Mouse (Mus musculus) gastrocnemius, postnatal 25 days (tissue): ENCODE data around the gene Lipc. TPM values are rescaled to one million over a fixed set of nuclear protein-coding genes. Genes with fewer than 3 reads are reported as not detected.

Experiments used
- DNase-seq: peaks from one replicate; pipeline ENCODE4 v3.0.0; 2022
- long read RNA-seq, 2 experiments: library from polyadenylated mRNA; stranded (forward); transcript quantifications; one replicate each; pipeline ENCODE4 v2.0.0; 2021
- total RNA-seq, 2 experiments: library from RNA; stranded (reverse); gene quantifications; 1 replicate in 1 of 2; 2 replicates in 1 of 2; pipeline ENCODE4 v1.2.3; 2021

The Lipc gene
- not detected for total RNA-seq
- long read RNA-seq, experiment 1, result 0 reads
- long read RNA-seq, experiment 2, result 0 reads

DNA sequence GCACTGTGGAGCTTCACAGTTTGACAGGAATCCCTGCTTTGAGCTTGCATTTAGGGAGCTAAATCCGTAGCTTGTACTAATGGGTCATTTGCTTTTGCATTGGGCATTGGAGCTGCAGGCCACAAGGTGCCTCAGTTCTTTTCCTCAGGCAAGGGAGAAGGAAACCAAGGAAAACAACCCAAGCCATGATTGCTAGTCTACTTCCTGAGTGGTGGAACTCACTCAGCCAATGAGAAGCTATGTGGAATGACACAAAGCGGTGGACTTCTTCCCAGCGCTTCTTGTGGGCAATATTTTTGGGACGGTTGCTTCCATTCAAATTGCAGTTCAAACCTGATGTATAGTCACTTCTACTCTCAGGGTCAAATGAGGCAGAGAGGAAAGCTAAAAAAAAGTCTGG is at the start of gene Lipc:
TSS of gene Lipc (minus strand) at position 101 of the 400 bp plus-strand sequence.
- no peak for DNase-seq

- no peak for DNase-seq
Measured at GRCm38 (mm10) chr9:70999161-70999560, 47.1 kb upstream of the Lipc start.

DNA sequence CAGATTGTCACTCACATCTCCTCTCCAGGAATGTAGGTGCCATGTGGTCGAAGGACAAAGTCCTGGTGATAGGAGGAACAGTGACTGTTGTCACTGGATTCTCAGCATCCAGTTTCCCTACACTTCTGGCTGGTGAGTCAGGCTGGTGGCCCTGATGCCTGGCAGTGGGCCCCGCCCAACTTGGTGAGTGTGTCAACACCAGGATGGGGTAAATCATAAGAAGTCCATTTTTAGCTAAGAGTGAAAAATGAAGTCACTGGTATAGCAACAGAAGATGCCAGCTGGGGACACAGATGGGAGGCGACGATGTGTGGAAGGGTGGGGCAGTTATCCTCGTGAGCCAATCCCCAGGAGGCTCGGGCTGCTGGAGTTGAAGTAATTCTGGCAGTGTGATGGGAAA is 46.7 kb upstream of the Lipc start:
- no peak for DNase-seq

DNA sequence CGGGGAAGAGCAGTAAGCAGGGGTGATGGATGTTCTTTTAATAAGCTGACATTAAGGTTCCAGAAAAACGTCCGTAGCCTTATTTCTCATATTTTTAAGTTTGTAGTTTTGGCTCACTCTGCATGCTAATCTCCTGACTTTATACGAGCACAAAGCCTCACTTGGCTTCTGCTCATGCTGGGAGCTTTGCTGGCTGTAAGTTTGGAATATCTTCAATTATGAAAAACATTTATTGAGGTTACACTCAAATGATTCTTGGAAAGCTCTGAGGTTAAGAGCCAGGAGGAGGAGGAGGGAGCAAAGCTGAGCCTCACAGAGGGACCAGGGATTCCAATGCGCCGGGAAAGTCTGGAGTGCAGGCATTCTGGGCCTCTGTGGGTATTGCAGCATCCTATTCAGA is 41.3 kb upstream of the Lipc start:
- no peak for DNase-seq

DNA sequence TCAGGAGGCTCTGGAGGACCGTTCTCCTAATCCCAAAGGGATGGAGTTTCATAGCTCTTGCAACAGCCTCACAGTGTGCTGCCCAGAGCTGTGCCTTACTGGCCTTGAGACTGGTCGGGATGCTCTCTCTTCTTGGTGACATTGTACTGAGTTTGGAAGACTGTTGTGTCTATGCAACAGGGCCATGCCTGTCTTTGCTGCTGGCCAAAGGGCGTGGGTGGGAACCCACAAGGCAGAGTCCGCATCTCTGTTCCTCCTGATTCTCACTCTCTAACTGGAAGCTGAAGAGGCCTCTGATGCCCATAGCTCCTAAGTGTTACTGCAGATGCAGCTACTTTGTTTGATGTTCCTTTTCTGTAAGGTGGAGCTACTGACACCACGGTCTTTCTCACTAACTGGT is 39.4 kb upstream of the Lipc start:
- no peak for DNase-seq

DNA sequence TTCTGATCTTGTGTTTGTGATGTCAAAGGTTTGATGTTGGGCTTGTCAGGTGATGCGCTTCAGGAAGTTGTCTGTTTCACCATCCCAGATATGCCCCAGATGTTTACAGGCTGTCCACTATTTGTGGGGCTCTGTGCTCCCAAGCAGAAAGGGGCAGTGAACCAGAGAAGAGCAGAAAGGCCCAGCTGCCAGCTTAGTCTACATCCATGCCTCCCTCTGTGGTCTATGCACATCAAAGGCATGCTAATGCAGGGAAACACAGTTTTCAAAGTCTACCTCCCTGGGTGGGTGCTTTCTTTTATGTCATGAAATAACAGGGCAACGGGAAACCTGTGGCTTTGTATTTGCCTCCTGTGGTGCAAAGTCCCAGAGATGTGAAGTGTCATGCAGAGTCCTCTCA is 35.2 kb upstream of the Lipc start:
- no peak for DNase-seq

GRCm38 (mm10) chr9:70982991-70983480 is 31.0 kb upstream of the Lipc start:
- no peak for DNase-seq

DNA sequence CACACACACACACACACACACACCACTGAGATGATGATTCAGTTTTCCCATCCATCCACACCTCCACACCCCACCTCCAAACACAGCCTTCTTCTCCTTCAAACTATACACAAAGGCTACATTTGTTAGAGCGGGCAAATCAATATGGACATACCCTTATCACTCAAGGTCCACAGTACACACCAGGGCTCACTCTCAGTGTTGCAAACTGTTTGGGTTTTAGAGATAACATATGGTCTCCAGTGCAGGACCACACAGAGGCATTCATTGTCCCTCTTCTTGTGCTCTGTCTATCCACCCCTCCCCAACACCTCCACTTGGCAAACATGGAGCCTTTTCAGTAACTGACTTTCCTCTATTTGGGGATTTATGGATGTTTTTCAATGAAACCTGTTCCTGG is 29.7 kb upstream of the Lipc start:
- no peak for DNase-seq

DNA sequence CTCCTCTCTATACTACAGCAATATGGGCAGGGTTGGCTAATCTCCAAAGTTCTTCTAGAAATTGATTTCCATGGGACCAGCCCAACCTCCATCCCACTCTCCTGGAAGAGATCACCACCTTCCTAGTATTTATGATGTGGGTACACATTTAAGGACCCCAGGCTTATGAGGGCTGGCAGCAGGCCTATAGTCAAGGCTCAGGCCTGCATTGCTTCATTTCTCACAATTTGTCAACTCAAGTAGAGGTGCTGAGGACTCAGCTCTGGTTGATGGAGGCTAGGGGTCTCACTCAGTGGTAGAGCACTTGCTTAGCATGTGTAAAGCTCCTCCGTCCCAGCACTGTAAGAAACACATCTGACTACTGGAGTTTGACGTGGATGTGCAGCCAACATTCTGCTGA is 27.6 kb upstream of the Lipc start:
- no peak for DNase-seq

- no peak for DNase-seq
Measured at GRCm38 (mm10) chr9:70979171-70979570, 27.1 kb upstream of the Lipc start.

DNA sequence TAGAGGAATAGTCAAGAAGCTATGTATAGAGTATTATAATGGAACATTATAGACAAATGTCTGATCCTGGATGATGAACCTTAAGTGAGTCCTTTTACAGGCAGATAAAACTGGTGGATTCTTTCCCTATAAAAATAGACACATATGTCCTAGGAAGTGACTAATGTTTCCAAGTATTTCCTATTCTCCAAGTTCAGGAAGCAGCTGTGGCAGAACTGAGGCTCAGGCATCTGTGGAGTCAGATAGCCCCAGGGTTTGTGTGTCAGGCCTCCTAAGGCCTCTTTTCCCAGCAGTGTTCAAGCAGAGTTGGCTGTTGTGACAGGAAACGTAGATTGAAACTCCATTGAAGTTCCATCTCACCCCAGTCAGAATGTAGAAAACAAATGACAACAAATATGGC is 25.4 kb upstream of the Lipc start:
- no peak for DNase-seq

DNA sequence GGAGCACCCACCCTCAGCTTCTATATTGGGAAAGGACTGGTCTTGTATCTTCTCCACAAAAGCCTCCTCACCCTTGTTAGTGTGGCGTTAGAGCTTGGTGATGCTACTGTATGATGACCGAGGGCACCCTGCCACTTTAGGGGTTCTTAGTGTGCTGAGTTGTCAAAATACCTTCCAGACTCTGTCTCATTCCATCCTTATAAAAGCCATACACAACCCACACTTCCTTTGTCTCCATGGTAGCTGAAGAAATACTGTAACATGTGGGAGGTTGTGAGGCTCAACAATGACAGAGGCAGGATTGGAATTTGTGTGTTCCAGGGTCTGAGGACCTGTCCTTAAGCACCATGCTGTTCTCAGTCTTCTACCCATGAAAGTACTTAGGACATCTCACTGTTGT is 23.9 kb upstream of the Lipc start:
- DNase-seq, result no peak

- DNase-seq, result no peak
Measured at GRCm38 (mm10) chr9:70973286-70973685, 21.3 kb upstream of the Lipc start.

DNA sequence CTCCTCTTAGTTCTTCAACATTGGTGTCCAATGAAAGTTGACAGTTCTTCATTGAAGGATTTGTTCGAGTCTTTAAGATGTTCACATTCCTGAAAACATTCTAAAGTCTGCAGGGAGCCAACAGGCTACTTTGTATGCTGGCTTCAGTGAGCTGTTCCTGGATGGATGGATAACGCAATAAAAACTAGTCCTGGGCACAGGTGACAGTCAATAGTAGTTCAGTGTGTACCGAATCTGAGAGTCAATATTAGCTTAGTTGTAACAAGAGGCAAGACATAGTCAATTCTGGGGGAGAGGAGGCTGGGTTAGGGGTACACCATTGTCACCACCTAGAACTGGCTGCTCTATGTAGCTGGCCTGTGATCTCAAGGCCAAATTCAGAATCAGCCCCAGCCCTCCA is 17.2 kb upstream of the Lipc start:
- no peak for DNase-seq

DNA sequence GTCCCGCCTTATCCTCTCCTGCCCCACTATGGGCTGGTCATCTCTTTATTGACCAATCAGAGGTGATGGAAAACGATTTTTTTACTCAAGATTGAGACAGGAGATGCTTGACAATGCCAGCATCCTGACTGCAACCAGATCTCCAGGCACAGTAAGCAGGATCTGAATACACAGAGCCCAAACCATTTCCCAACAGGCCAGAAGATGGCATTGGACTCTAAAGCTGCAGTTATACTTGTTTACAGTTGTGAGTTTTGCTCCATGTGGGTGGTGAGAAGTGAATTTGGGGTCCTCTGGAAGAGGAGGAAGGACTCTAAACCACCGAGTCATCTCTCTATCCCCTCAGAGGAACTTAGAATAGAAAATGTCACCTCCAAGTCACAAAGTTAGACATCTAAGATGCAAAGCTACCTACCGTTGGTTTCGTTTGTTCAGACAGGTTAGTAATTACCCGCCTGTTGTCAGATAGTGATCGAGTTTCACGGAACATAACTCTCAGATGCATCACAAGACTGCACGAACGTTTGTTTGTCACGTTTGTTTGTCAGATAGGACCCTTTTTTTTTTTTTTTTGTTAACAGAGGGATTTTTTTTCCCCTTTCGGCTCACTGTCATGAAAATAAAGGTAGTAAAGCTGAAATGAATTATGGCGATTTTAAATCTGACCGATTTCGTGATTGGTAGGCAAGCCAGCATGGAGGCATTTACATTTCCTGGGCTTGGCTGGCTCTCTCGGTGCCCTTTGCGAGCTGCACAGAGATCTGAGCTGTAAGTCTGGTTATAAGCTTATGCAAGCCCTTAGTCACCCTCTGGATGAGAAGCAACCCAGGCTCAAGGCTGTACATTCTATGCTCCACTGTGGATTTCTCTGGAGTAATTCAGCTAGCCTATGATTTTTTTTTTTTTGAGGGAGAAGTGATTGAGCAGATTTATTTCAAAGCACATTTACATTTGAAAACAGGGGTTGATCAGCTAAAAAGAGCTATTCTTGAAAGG is 14.3 kb upstream of the Lipc start:
- no peak for DNase-seq

GRCm38 (mm10) chr9:70965422-70965821 is 13.4 kb upstream of the Lipc start:
- DNase-seq, result no peak

GRCm38 (mm10) chr9:70965011-70965410 is 13.0 kb upstream of the Lipc start:
- no peak for DNase-seq

- no peak for DNase-seq
Measured at GRCm38 (mm10) chr9:70963461-70963891, 11.4 kb upstream of the Lipc start.

DNA sequence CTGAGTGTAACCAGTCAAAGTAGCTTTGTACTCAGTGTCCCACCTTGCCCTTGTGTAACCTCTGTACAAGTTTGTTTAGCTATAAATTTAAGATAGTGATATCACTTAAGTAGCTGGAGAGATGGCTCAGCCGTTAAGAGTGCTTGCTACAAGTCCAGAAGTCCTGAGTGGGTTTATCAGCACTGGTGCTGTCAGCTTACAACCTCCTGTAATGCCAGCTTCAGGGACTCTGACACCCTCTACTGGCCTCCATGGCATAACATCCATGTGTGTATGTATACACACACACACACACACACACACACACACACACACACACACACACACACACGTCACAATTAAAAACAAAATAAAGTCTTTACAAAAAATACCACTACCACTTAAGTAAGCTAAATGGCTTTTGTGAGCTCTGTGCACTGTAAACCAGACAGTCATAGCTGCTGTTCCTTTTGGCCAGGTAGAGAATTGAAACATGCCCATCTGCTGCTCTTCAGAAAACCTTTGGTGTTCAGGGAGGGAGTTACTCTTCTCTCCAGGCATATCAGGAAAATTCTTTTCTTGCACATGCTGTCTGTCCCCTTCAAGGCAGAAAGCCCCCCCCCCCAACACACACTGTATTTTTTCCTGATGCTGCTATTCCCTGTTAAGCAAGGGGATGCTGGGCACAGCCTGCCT is 10.9 kb upstream of the Lipc start:
- no peak for DNase-seq

- DNase-seq, result no peak
Measured at GRCm38 (mm10) chr9:70960301-70960700, 8.3 kb upstream of the Lipc start.

DNA sequence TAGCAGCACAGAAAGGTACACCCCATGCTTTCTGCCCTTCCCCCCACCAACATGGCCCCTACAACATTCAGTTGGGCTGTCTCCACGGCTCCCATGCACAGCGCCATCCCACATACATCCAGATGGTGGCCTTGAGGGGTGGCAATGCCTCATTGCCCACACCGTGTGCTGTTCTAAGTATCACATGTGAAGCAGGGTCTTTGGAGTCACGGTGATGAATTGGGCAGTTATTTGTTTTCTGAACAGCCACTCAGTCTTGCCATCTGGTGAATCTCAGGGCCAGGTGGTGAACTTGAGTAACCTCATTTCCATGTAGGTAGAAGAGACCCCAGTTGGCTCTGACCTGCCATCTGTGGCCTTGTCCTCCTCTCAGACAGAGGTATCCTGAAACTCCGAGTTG is 7.8 kb upstream of the Lipc start:
- no peak for DNase-seq

DNA sequence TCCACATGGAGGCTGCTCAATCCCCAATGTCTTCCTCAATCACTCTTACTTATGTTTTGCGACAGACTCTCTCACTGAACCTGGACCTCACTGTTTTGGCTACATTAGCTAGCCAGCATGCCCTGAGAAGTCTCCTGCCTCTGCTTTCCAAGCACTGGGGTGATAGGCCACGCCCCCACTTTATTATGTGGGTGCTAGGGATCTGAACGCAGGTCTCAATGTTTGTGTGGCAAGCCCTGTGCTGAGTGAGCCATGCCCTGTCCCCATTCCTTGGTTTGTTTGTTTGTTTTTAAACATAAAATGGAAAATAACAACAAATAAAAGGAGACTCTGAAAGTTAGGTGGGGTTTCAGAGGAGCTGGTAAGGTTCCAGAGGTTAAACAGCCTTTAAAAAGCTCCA is 7.4 kb upstream of the Lipc start:
- no peak for DNase-seq

DNA sequence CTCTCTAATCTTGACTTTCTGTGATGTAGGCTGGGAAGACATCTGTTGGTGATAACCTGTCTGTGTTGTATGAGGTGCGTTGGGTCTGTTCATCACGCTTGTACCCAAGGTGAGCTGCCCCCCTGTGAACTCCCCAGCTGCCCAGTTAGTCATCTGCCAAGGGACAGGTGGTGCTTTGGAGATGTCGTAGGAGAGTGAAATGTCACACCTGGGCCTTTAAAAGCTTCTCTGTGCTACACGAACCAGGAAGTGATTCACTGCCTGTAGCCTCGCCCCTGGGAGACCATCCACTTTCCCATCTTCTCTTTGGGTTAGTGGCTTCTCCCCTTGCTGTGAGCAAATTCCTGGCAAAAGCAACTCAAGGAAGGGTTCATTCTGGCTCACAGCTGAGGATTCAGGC is 6.4 kb upstream of the Lipc start:
- no peak for DNase-seq
